Mouse (Mus musculus): ENCODE measurements at regions not wholly inside any gene's neighbourhood (a gene's known extent, or its start where the extent isn't known, plus 50 kb on each side); places are given as distances from the start of the nearest gene placed in this dataset.

GRCm38 (mm10) chr11:117036977-117037376, 78.0 kb upstream of the Sec14l1 start:
- no peak for DNase-seq

GRCm38 (mm10) chr11:117038282-117039106, 76.5 kb upstream of the Sec14l1 start:
- DNase-seq: no peak

GRCm38 (mm10) chr11:117040829-117041228, 74.1 kb upstream of the Sec14l1 start:
- no peak for DNase-seq

GRCm38 (mm10) chr11:117042336-117042735, 72.6 kb upstream of the Sec14l1 start:
- DNase-seq: no peak

GRCm38 (mm10) chr11:117043524-117043923, 71.4 kb upstream of the Sec14l1 start:
- peak; percentile 77 to 79 for DNase-seq

- no peak for DNase-seq
Measured at GRCm38 (mm10) chr11:117044731-117045130, 70.2 kb upstream of the Sec14l1 start.

- DNase-seq: no peak
Measured at GRCm38 (mm10) chr11:117046636-117047035, 68.3 kb upstream of the Sec14l1 start.

GRCm38 (mm10) chr11:117047172-117047950, 67.6 kb upstream of the Sec14l1 start:
- no peak for DNase-seq

- DNase-seq: peak; percentile 21 to 29
Measured at GRCm38 (mm10) chr11:117048911-117049310, 66.1 kb upstream of the Sec14l1 start.

GRCm38 (mm10) chr11:117050788-117051187, 64.2 kb upstream of the Sec14l1 start:
- no peak for DNase-seq

- DNase-seq: peak; percentile 65 to 67
Measured at GRCm38 (mm10) chr11:117056958-117057357, 58.0 kb upstream of the Sec14l1 start.

- peak in 1 of 2 experiments; percentile 14 for DNase-seq
Measured at GRCm38 (mm10) chr11:117057451-117057850, 57.5 kb upstream of the Sec14l1 start.

- no peak for DNase-seq
Measured at GRCm38 (mm10) chr11:117059120-117059519, 55.8 kb upstream of the Sec14l1 start.

GRCm38 (mm10) chr11:117059981-117060705, 54.8 kb upstream of the Sec14l1 start:
- DNase-seq: no peak

- DNase-seq: no peak
Measured at GRCm38 (mm10) chr11:117060706-117061337, 54.1 kb upstream of the Sec14l1 start.

- no peak for DNase-seq
Measured at GRCm38 (mm10) chr11:117062772-117063499, 52.0 kb upstream of the Sec14l1 start.
